ENCODE assay signal across 8 mouse cellular contexts in the genomic region with DNA sequence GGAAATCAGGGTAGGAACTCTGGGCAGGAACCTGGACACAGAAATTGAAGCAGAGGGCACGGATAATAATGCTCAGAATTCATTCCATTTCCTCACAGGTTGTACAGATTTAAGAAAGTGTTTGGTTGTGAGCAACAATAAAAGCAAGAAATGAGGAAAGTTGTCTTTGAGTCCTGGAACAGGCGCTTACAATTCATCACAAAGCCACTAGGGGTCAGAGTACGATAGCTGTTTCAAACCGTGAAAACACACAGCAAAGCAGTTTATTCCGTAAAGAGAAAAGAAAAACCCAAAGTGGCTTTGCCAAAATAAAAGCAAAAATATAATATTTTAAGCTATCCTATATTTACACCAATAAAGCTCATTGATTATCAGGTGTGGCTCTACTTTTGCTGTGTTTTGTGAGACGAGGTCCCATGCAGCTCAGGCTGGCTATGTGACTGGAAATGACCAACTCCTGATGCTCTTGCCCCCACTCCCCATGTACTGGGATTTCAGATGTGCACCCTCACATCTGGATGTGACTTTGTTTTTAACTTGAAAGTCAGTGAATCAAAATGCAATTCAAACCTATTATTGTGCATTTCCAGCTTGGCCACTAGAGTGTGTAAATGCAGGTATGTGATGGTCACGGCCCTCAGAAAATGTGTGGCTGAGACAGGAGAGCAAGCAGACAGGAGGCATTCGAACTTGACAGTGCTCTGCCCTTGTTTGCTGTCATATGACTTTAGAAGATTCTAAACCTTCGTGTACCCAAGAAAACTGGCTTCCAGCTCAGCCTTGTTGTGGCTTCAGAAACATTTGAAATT.
DNase-seq lines count a peak whose midpoint lies in the region; ATAC-seq and TF ChIP-seq lines count a peak whose summit lies in the region.

No protein-coding gene starts in this region.

- ATAC-seq in granulocyte monocyte progenitor cell, adult 5-6 weeks (replicated peaks; ENCODE audit: poor library complexity, severe bottlenecking): peak; percentile 76
- no peak for ATAC-seq in stomach, postnatal 0 days (ENCODE audit: low FRiP score, low TSS enrichment)

- no peaks in the 10 kb centered on the region for H3K9me3 ChIP-seq in stomach, postnatal 0 days (ENCODE audit: control insufficient read depth, low read length)

- no peaks in the 10 kb centered on the region for H3K36me3 ChIP-seq in stomach, postnatal 0 days (ENCODE audit: control insufficient read depth, insufficient read depth, low read length)

- 31% methylated on average over 9 of the region's 9 CpGs for whole genome bisulfite sequencing in stomach, postnatal 0 days

- peak; percentile 44 for DNase-seq in adrenal gland, postnatal 10 days
- no peak for DNase-seq in adrenal gland, postnatal 25 days
- peak; percentile 31 for DNase-seq in left cerebral cortex, postnatal 4 days
- no peak for DNase-seq in left cerebral cortex, postnatal 10 days (ENCODE audit: extremely low spot score in 1 of 2, low spot score in 2 of 2)
- DNase-seq in brain, embryonic 18.5 days (ENCODE audit: low read depth, low spot score): peak; percentile 47
- peak; percentile 44 for DNase-seq in lung, postnatal 14 days
- peak; percentile 39 for DNase-seq in stomach, postnatal 0 days (ENCODE audit: low spot score)

- intact Hi-C loops in left cerebral cortex, postnatal 4 days (cut with DNase I): loop anchor here (10.0 kb wide), 1 partner anchor 389 kb away; no protein-coding TSS in a partner anchor
- intact Hi-C loops in left cerebral cortex, postnatal 10 days (cut with DNase I): loop anchor here (1.0 to 10.0 kb wide), 3 partner anchors 179 to 393 kb away; no protein-coding TSS in a partner anchor

- no peak overlapping the region for H3K9ac ChIP-seq in stomach, postnatal 0 days (ENCODE audit: low read length)

- no peak for TF ChIP-seq EP300 in stomach, postnatal 0 days (optimal IDR thresholded peaks at IDR 0.05)

- no peak overlapping the region for H3K4me2 ChIP-seq in stomach, postnatal 0 days (replicated peaks; ENCODE audit: low read depth)

- H3K4me3 ChIP-seq in stomach, postnatal 0 days (ENCODE audit: low read depth, low read length): no peak overlapping the region

- no peaks in the 10 kb centered on the region for H3K4me1 ChIP-seq in stomach, postnatal 0 days (replicated peaks; ENCODE audit: control insufficient read depth, insufficient read depth)

- TF ChIP-seq CTCF in stomach, postnatal 0 days (IDR thresholded peaks at IDR 0.05; ENCODE audit: low read depth): peak; percentile 82

- H3K27ac ChIP-seq in stomach, postnatal 0 days (replicated peaks): no peak overlapping the region

- no peaks in the 10 kb centered on the region for H3K27me3 ChIP-seq in stomach, postnatal 0 days (ENCODE audit: control insufficient read depth, insufficient read depth, low read length)

Comparison
In these comparisons a context has a peak if more than half of its experiments do, and no peak if none do; other contexts are left out.
1. DNase-seq: peak in adrenal gland, postnatal 10 days (single experiment), left cerebral cortex, postnatal 4 days (single experiment), brain, embryonic 18.5 days (single experiment), lung, postnatal 14 days (single experiment) and stomach, postnatal 0 days (single experiment); none in adrenal gland, postnatal 25 days (single experiment) and left cerebral cortex, postnatal 10 days (0 of 2).